ENCODE assay signal across 9 mouse cellular contexts in the genomic region with DNA sequence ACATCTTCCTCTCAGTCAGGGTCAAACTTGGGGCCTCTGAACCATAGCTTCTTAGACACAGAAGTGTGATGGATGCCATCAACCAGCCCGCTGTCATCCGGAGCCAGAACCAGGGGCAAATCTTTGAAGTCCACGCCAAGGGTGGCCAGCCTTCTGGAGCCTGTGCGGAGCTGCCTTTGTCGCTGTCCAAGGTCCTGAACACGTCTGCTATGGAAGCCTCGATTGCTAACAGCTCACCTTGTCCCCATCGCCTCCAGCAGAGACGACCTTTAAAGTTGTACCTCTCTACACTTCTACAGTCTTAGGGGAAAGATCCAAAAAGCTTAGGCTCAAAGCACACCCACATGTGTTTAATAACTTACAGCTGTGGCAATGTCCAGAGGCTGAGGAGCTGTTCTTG. TPM values are rescaled to one million over a fixed set of nuclear protein-coding genes. Genes with fewer than 3 reads are reported as not detected.
A peak's percentile ranks its signal among the peaks of the same experiment; 100 is the strongest.
DNase-seq lines count a peak whose midpoint lies in the region; ATAC-seq lines count a peak whose summit lies in the region.
"Had no signal": no experiment of that assay in that cellular context is flagged by ENCODE, and none has a peak within 500 bp of the region (broad histone marks: within the 10 kb centered on the region; RNA-seq: fewer than 3 reads in every experiment).

No protein-coding gene starts in this region.

- peak; percentile 62 for DNase-seq in ovary, postnatal 10 days (ENCODE audit: low spot score)
- DNase-seq in ovary, adult 18-20 months (ENCODE audit: low spot score) = no peak
- peak; percentile 82 for DNase-seq in adrenal gland, postnatal 25 days
- DNase-seq in heart, postnatal 36 days = peak; percentile 71 to 80
- peak; percentile 85 for DNase-seq in lung, postnatal 14 days
- DNase-seq in thymus, postnatal 0 days (ENCODE audit: low spot score) = peak; percentile 75
- DNase-seq in cerebellum, adult 11-12 months = no peak

- no peak for ATAC-seq in erythroid progenitor cell, adult 5-6 weeks (replicated peaks; ENCODE audit: low FRiP score, poor library complexity, severe bottlenecking)

- intact Hi-C loops in heart, postnatal 36 days (cut with DNase I) = no loop called here

RNA-seq across cellular contexts. Expression of gene Gas2l2, which starts 8.0 kb away (rescaled TPM):
- total RNA-seq in adrenal gland, postnatal 25 days (2021) = not detected in 2 replicates
- total RNA-seq in heart, postnatal 36 days (2021) = not detected
- polyA plus RNA-seq in thymus, postnatal 0 days (2015; fragmentation: Nextera tagmentation; extraction: Ambion mirVana) = 0.12 and 0.21 TPM in 2 replicates
- not detected in 2 replicates for total RNA-seq in erythroid progenitor cell, adult 5-6 weeks (2015; ENCODE audit: low replicate concordance)
- total RNA-seq in erythroid progenitor cell, adult 5-6 weeks (2017; ENCODE audit: low replicate concordance) = not detected in 2 replicates
- polyA plus RNA-seq: macrophage had no signal

RNA-seq across cellular contexts. Expression of gene Rasl10b, which starts 12.4 kb away (rescaled TPM):
- 9.8 and 12.7 TPM in 2 replicates for total RNA-seq in adrenal gland, postnatal 25 days (2021)
- 10 to 100 TPM; 45.8 to 69.1 TPM for total RNA-seq in heart, postnatal 36 days (2021)
- polyA plus RNA-seq in thymus, postnatal 0 days (2015; fragmentation: Nextera tagmentation; extraction: Ambion mirVana) = 0.24 and 0.26 TPM in 2 replicates
- not detected in 2 replicates for total RNA-seq in erythroid progenitor cell, adult 5-6 weeks (2015; ENCODE audit: low replicate concordance)
- 0.23 TPM in 1 of 2 replicates, not detected in the other for total RNA-seq in erythroid progenitor cell, adult 5-6 weeks (2017; ENCODE audit: low replicate concordance)

RNA-seq across cellular contexts. Expression of gene 1700020L24Rik, which starts 16.2 kb away (rescaled TPM):
- total RNA-seq in adrenal gland, postnatal 25 days (2021) = 0.43 TPM in 1 of 2 replicates, not detected in the other
- not detected for total RNA-seq in heart, postnatal 36 days (2021)
- 2.2 and 2.7 TPM in 2 replicates for polyA plus RNA-seq in thymus, postnatal 0 days (2015; fragmentation: Nextera tagmentation; extraction: Ambion mirVana)
- 12.3 TPM in 1 of 2 replicates, not detected in the other for total RNA-seq in erythroid progenitor cell, adult 5-6 weeks (2015; ENCODE audit: low replicate concordance)
- 4.0 and 4.7 TPM in 2 replicates for total RNA-seq in erythroid progenitor cell, adult 5-6 weeks (2017; ENCODE audit: low replicate concordance)
- polyA plus RNA-seq: macrophage had no signal

RNA-seq across cellular contexts. Expression of gene Mmp28, which starts 41.6 kb away (rescaled TPM):
- 6.7 and 8.0 TPM in 2 replicates for total RNA-seq in adrenal gland, postnatal 25 days (2021)
- 1 to 10 TPM; 4.6 to 6.6 TPM for total RNA-seq in heart, postnatal 36 days (2021)
- 1.4 and 2.3 TPM in 2 replicates for polyA plus RNA-seq in thymus, postnatal 0 days (2015; fragmentation: Nextera tagmentation; extraction: Ambion mirVana)
- not detected in 2 replicates for total RNA-seq in erythroid progenitor cell, adult 5-6 weeks (2015; ENCODE audit: low replicate concordance)
- 1.7 TPM in 1 of 2 replicates, not detected in the other for total RNA-seq in erythroid progenitor cell, adult 5-6 weeks (2017; ENCODE audit: low replicate concordance)

RNA-seq across cellular contexts. Expression of gene Taf15, which starts 51.6 kb away (rescaled TPM):
- total RNA-seq in adrenal gland, postnatal 25 days (2021) = 72.8 and 73.5 TPM in 2 replicates
- 10 to 100 TPM; 35.2 to 40.8 TPM for total RNA-seq in heart, postnatal 36 days (2021)
- polyA plus RNA-seq in thymus, postnatal 0 days (2015; fragmentation: Nextera tagmentation; extraction: Ambion mirVana) = 6.9 and 10.2 TPM in 2 replicates
- total RNA-seq in erythroid progenitor cell, adult 5-6 weeks (2015; ENCODE audit: low replicate concordance) = 47.2 and 59.5 TPM in 2 replicates
- total RNA-seq in erythroid progenitor cell, adult 5-6 weeks (2017; ENCODE audit: low replicate concordance) = 50.6 and 95.9 TPM in 2 replicates

Comparison
In these comparisons a context has a peak if more than half of its experiments do, and no peak if none do; other contexts are left out.
1. DNase-seq: peak in ovary, postnatal 10 days (single experiment), adrenal gland, postnatal 25 days (single experiment), heart, postnatal 36 days (2 of 2), lung, postnatal 14 days (single experiment) and thymus, postnatal 0 days (single experiment); none in ovary, adult 18-20 months (single experiment) and cerebellum, adult 11-12 months (single experiment).